ENCODE assay signal across 8 mouse cellular contexts in the genomic region with DNA sequence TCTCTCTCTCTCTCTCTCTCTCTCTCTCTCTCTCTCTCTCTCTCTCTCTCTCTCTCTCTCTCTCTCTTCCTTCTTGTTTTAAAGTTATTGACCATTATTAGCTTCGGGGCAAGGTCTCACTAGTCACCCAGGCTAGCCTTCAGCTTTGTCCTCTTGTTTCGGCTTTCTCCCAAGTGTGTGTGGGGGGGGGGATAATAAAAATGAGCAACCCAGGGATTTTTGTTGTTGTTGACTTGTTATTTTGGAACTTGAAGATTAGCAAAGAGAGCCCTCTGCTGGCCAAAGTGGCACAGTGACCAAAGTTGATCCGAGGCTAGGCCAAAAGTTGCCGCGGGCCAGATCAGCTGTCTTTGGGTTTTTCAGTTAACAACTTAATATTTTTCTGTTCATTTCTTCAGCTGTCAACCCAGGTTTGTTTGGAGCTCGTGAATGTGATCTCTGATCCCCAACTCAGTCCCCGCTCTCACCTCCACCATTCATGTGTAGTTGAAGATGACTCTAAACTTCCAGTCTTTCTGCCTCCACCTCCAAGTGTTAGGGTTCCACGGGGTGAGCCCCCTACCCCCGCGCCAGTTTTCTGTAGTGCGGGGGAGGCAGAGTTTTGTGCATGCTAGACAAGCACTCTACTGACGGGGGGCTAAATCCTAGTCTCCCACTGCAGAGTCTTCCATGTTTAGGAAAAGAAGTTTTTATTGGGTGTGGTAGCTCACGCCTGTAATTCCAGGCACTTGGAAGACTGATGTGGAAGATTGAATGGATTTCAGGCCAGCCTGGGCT. TPM values are rescaled to one million over a fixed set of nuclear protein-coding genes. Genes with fewer than 3 reads are reported as not detected.
A peak's percentile ranks its signal among the peaks of the same experiment; 100 is the strongest.
DNase-seq lines count a peak whose midpoint lies in the region; ATAC-seq and TF ChIP-seq lines count a peak whose summit lies in the region.
"Had no signal": no experiment of that assay in that cellular context is flagged by ENCODE, and none has a peak within 500 bp of the region (broad histone marks: within the 10 kb centered on the region; RNA-seq: fewer than 3 reads in every experiment).

No protein-coding gene starts in this region.

- peak overlapping the region; percentile 58 for H3K9ac ChIP-seq in ES-Bruce4 (ENCODE audit: low read depth, poor library complexity, severe bottlenecking)

- DNase-seq in adipocyte (ENCODE audit: low spot score): peak; percentile 92
- peak; percentile 76 for DNase-seq in embryo, embryonic 11 days
- peak; percentile 76 for DNase-seq in heart, embryonic 10.5 days (ENCODE audit: low spot score)
- peak; percentile 56 for DNase-seq in layer of hippocampus, adult 9-10 months (ENCODE audit: low spot score)

- WGBS in heart, embryonic 10.5 days: 43% methylated on average over 13 of the region's 13 CpGs
- WGBS in small intestine, adult 2 months: 41% methylated on average over 13 of the region's 13 CpGs

- TF ChIP-seq POLR2A in ES-Bruce4 (IDR thresholded peaks at IDR 0.05; ENCODE audit: insufficient read depth, low read length): no peak
- TF ChIP-seq POLR2A in small intestine, adult 2 months (IDR thresholded peaks at IDR 0.05; ENCODE audit: low read depth, low read length): no peak

- H3K9me3 ChIP-seq in ES-Bruce4 (replicated peaks; ENCODE audit: control insufficient read depth, insufficient read depth, low read length, poor library complexity, severe bottlenecking): no peaks in the 10 kb centered on the region
- H3K9me3 ChIP-seq in heart, embryonic 10.5 days: no peaks in the 10 kb centered on the region

- no peak overlapping the region for H3K27ac ChIP-seq in ES-Bruce4 (ENCODE audit: insufficient read depth, low read length)
- H3K27ac ChIP-seq in heart, embryonic 10.5 days: no peak overlapping the region; the same call in 1 of the 2 replicates
- H3K27ac ChIP-seq in small intestine, adult 2 months (ENCODE audit: insufficient read depth, low read depth, low read length): no peak overlapping the region
- H3K27ac ChIP-seq: macrophage had no signal

- no peak for TF ChIP-seq EP300 in ES-Bruce4 (IDR thresholded peaks at IDR 0.05; ENCODE audit: insufficient read depth, low read depth, low read length)

- no peaks in the 10 kb centered on the region for H3K36me3 ChIP-seq in ES-Bruce4 (ENCODE audit: control insufficient read depth, insufficient read depth, low read length, poor library complexity, severe bottlenecking)
- peaks cover 5% of the 10 kb centered on the region; the same call in 1 of the 2 replicates for H3K36me3 ChIP-seq in heart, embryonic 10.5 days
- H3K36me3 ChIP-seq in small intestine, adult 2 months (ENCODE audit: control insufficient read depth, insufficient read depth, low read length): no peaks in the 10 kb centered on the region

- no peaks in the 10 kb centered on the region for H3K27me3 ChIP-seq in ES-Bruce4 (ENCODE audit: control insufficient read depth, insufficient read depth, low read length, poor library complexity, severe bottlenecking)
- H3K27me3 ChIP-seq in heart, embryonic 10.5 days (ENCODE audit: insufficient read depth, poor library complexity, severe bottlenecking): no peaks in the 10 kb centered on the region
- no peaks in the 10 kb centered on the region for H3K27me3 ChIP-seq in small intestine, adult 2 months (ENCODE audit: control insufficient read depth, insufficient read depth, low read length)

- peak; percentile 42 for TF ChIP-seq CTCF in ES-Bruce4 (IDR thresholded peaks at IDR 0.05; ENCODE audit: low read depth, low read length)
- TF ChIP-seq CTCF in small intestine, adult 2 months (IDR thresholded peaks at IDR 0.05; ENCODE audit: extremely low read depth, insufficient read length, insufficient replicate concordance, low read depth, low read length): peak; percentile 78; the same call in 1 of the 2 replicates

- peaks cover 2% of the 10 kb centered on the region for H3K4me1 ChIP-seq in ES-Bruce4 (ENCODE audit: control insufficient read depth, insufficient read depth, low read length)
- peaks cover 21% of the 10 kb centered on the region for H3K4me1 ChIP-seq in heart, embryonic 10.5 days
- H3K4me1 ChIP-seq in small intestine, adult 2 months (ENCODE audit: control insufficient read depth, insufficient read depth, insufficient read length, low read length): no peaks in the 10 kb centered on the region; the same call in 1 of the 2 replicates

- ATAC-seq in megakaryocyte, adult 5-6 weeks (ENCODE audit: poor library complexity, severe bottlenecking): peak; percentile 91

- no peak overlapping the region for H3K4me3 ChIP-seq in ES-Bruce4 (ENCODE audit: low read depth, low read length)
- H3K4me3 ChIP-seq in heart, embryonic 10.5 days: no peak overlapping the region
- peak overlapping the region; percentile 26; the same call in 1 of the 2 replicates for H3K4me3 ChIP-seq in small intestine, adult 2 months (ENCODE audit: low read depth, low read length)

RNA-seq across cellular contexts. Expression of gene Cdkn1b, which starts 27.3 kb away (rescaled TPM):
- 37.2 and 38.4 TPM in 2 replicates for polyA plus RNA-seq in ES-Bruce4 (2011; ENCODE audit: insufficient read depth, insufficient read length, low read depth, missing spikeins)
- 11.0 and 12.0 TPM in 2 replicates for polyA plus RNA-seq in heart, embryonic 10.5 days (2016; fragmentation: Nextera tagmentation; extraction: Ambion mirVana)
- 44.0 and 52.2 TPM in 2 replicates for total RNA-seq in megakaryocyte, adult 5-6 weeks (2015)
- 92.3 and 104 TPM in 2 replicates for total RNA-seq in megakaryocyte, adult 5-6 weeks (2017)
- 5.8 and 16.3 TPM in 2 replicates for polyA plus RNA-seq in small intestine, adult 2 months (2012; rRNA removed)

RNA-seq across cellular contexts. Expression of gene Apold1, which starts 34.0 kb away (rescaled TPM):
- 0.39 and 0.49 TPM in 2 replicates for polyA plus RNA-seq in ES-Bruce4 (2011; ENCODE audit: insufficient read depth, insufficient read length, low read depth, missing spikeins)
- polyA plus RNA-seq in heart, embryonic 10.5 days (2016; fragmentation: Nextera tagmentation; extraction: Ambion mirVana): 2.2 and 2.9 TPM in 2 replicates
- total RNA-seq in megakaryocyte, adult 5-6 weeks (2015): 0.21 and 0.89 TPM in 2 replicates
- total RNA-seq in megakaryocyte, adult 5-6 weeks (2017): 0.40 and 0.49 TPM in 2 replicates
- polyA plus RNA-seq in small intestine, adult 2 months (2012; rRNA removed): 0.43 and 0.63 TPM in 2 replicates

RNA-seq across cellular contexts. Expression of gene Gpr19, which starts 49.1 kb away (rescaled TPM):
- 26.3 and 26.8 TPM in 2 replicates for polyA plus RNA-seq in ES-Bruce4 (2011; ENCODE audit: insufficient read depth, insufficient read length, low read depth, missing spikeins)
- 9.0 and 11.8 TPM in 2 replicates for polyA plus RNA-seq in heart, embryonic 10.5 days (2016; fragmentation: Nextera tagmentation; extraction: Ambion mirVana)
- total RNA-seq in megakaryocyte, adult 5-6 weeks (2015): 7.4 and 9.8 TPM in 2 replicates
- 7.7 and 11.0 TPM in 2 replicates for total RNA-seq in megakaryocyte, adult 5-6 weeks (2017)
- 1.8 and 6.7 TPM in 2 replicates for polyA plus RNA-seq in small intestine, adult 2 months (2012; rRNA removed)
